Mouse (Mus musculus): ENCODE data around the gene Mertk. TPM values are rescaled to one million over a fixed set of nuclear protein-coding genes. Genes with fewer than 3 reads are reported as not detected.

Gene Mertk
- polyA plus RNA-seq, 1 experiment = 3.3 TPM

DNA sequence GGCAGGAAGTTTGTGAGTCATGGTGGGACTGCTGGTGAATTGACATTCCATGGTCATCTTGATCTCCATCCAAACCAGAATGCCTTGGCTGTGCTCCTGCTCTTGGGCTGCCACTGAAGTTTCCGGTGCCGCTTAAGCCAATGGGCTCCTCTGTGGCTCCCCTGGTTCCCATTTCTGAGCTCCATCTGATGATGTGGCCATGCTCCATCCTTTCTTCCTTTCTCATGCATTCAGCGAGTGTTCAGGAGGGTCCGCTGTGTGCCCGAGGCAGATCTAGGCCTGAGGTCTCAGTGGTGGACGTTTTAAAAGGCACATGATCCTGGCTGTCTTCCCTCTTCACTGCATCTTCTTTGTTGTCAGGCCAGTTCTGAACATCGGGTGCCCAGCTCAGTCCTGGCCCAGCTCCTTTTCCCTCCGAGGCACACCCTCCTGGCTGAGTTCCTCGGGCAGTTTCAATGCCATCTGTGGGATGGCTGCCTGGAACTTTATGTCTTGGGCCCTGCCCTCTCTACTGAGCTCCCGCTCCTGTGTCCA is 40.0 kb downstream of the Mertk start:
- TF ChIP-seq POLR2A (IDR thresholded peaks at IDR 0.05; ENCODE audit: control insufficient read depth, extremely low read depth, insufficient read depth, low read length, poor library complexity) = no peak
- no peak for TF ChIP-seq CTCF (IDR thresholded peaks at IDR 0.05; ENCODE audit: borderline replicate concordance, control insufficient read depth, extremely low read depth, insufficient read depth, low read length, poor library complexity)
- Histone ChIP-seq H3K27ac (ENCODE audit: control insufficient read depth, insufficient read depth, low read length) (no peak overlapping the region), H3K27me3 (ENCODE audit: control insufficient read depth, insufficient read depth, low read length) (no peaks in the 10 kb centered on the region), H3K4me1 (replicated peaks; ENCODE audit: control insufficient read depth, insufficient read depth, low read length) (no peaks in the 10 kb centered on the region), H3K4me3 (ENCODE audit: control insufficient read depth, insufficient read depth, low read length) (no peak overlapping the region), H3K36me3 (ENCODE audit: control insufficient read depth, insufficient read depth, low read length) (no peaks in the 10 kb centered on the region)
- 87% methylated on average over 10 of the region's 10 CpGs for WGBS
- no peak for DNase-seq

DNA sequence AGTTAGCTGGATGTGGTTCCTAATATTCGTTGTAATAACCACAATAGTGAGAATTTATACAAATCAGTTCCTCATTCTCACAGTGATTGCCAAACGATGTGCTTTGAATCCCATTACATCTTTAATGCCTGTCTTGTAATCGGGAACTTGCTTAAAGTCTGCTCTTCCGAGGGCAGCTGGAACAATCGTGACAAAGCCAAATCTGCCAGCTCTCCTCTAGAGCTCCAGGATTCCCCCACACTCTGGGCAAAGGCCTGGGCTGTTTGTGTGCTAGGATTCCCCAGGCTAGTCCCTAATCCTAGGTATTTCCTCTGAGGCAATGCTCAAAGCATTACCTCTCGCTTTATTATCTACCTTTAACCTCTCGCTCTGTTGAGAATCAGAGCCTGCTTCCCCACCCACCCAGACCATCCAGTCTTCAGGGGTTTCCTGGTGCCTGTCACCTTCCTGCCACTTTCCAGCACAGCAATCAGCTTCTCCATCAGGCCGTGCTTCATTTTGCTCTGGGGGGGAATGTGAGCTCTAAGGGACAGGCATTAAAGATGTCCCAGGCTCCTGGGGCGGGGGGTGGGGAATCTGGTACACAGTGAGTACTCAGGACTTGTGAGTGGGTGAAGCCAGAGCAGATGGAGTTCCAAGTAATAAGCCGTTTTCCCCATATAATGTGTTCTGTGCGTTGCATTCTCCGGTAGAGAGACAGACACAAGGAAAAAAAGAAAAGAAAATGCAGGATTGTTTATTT is 47.3 kb downstream of the Mertk start:
- Histone ChIP-seq H3K36me3 (ENCODE audit: control insufficient read depth, insufficient read depth, low read length) (no peaks in the 10 kb centered on the region), H3K4me1 (replicated peaks; ENCODE audit: control insufficient read depth, insufficient read depth, low read length) (no peaks in the 10 kb centered on the region; the same call in 1 of the 2 replicates), H3K27ac (ENCODE audit: control insufficient read depth, insufficient read depth, low read length) (no peak overlapping the region; the same call in 1 of the 2 replicates), H3K4me3 (ENCODE audit: control insufficient read depth, insufficient read depth, low read length) (no peak overlapping the region), H3K27me3 (ENCODE audit: control insufficient read depth, insufficient read depth, low read length) (no peaks in the 10 kb centered on the region)
- TF ChIP-seq POLR2A (IDR thresholded peaks at IDR 0.05; ENCODE audit: control insufficient read depth, extremely low read depth, insufficient read depth, low read length, poor library complexity) = no peak
- no peak for TF ChIP-seq CTCF (IDR thresholded peaks at IDR 0.05; ENCODE audit: borderline replicate concordance, control insufficient read depth, extremely low read depth, insufficient read depth, low read length, poor library complexity)
- DNase-seq = no peak
- WGBS = 79% methylated on average over 12 of the region's 12 CpGs

DNA sequence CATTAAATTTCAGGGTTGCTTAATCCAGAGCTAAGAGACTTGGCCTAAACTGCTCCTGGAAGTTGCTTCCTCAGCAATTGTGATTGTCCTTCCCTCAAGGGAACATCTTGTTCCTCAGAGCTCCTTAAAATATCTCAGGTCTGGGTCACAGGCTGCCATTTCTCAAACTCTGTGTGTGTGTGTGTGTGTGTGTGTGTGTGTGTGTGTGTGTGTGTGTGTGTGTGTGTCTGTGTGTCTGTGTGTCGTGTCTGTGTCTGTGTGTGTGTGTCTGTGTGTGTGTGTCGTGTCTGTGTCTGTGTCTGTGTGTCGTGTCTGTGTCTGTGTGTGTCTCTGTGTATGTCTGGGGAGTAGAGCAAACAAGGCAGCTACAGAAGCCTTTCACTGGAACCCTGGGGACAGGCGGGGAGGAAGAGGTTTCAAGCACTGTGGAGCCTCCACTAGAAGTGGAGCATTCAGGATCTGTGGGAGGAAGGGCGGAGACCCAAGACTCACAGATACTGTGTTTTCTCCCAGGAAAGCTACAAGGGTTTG is 47.9 kb downstream of the Mertk start:
- TF ChIP-seq POLR2A (IDR thresholded peaks at IDR 0.05; ENCODE audit: control insufficient read depth, extremely low read depth, insufficient read depth, low read length, poor library complexity) = no peak
- no peak for TF ChIP-seq CTCF (IDR thresholded peaks at IDR 0.05; ENCODE audit: borderline replicate concordance, control insufficient read depth, extremely low read depth, insufficient read depth, low read length, poor library complexity)
- WGBS = 90% methylated on average over 4 of the region's 5 CpGs
- DNase-seq = no peak
- no peaks in the 10 kb centered on the region for H3K27me3 ChIP-seq (ENCODE audit: control insufficient read depth, insufficient read depth, low read length)
- H3K27ac ChIP-seq (ENCODE audit: control insufficient read depth, insufficient read depth, low read length) = no peak overlapping the region
- no peak overlapping the region for H3K4me3 ChIP-seq (ENCODE audit: control insufficient read depth, insufficient read depth, low read length)
- no peaks in the 10 kb centered on the region; the same call in 1 of the 2 replicates for H3K4me1 ChIP-seq (replicated peaks; ENCODE audit: control insufficient read depth, insufficient read depth, low read length)
- no peaks in the 10 kb centered on the region for H3K36me3 ChIP-seq (ENCODE audit: control insufficient read depth, insufficient read depth, low read length)

DNA sequence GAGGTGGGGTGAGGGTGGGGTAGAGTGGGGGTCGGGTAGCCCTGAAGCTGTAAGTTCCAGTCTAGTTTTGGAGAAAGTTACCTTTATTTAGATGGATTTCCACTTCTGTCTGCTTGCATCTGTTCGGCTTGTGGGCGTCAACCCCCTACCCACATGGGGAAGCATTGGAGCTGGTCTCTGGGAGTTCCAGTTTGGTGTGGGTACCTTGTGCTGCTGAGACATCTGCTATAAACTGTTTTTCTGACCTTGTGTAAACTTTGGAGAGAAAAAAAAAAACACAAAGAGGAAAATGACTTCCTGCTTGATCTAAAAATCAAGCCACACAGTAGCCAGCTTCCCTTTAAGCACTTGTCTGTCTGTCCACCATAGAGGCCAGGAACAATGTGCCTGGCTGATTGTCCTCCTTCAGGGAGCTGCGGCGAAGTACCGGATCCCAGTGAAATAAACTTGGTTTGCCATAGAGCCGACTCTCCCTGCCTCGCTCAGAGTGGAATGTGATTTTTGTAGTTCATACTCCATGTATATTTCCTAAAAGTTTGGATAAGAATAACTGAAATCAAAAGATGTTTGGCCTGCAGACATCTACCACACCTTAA is 48.8 kb downstream of the Mertk start:
- Histone ChIP-seq H3K36me3 (ENCODE audit: control insufficient read depth, insufficient read depth, low read length) (no peaks in the 10 kb centered on the region), H3K4me3 (ENCODE audit: control insufficient read depth, insufficient read depth, low read length) (no peak overlapping the region), H3K27ac (ENCODE audit: control insufficient read depth, insufficient read depth, low read length) (no peak overlapping the region), H3K4me1 (replicated peaks; ENCODE audit: control insufficient read depth, insufficient read depth, low read length) (no peaks in the 10 kb centered on the region; the same call in 1 of the 2 replicates), H3K27me3 (ENCODE audit: control insufficient read depth, insufficient read depth, low read length) (no peaks in the 10 kb centered on the region)
- 55% methylated on average over 8 of the region's 8 CpGs for WGBS
- no peak for DNase-seq
- TF ChIP-seq CTCF (IDR thresholded peaks at IDR 0.05; ENCODE audit: borderline replicate concordance, control insufficient read depth, extremely low read depth, insufficient read depth, low read length, poor library complexity) (no peak), POLR2A (IDR thresholded peaks at IDR 0.05; ENCODE audit: control insufficient read depth, extremely low read depth, insufficient read depth, low read length, poor library complexity) (no peak)

DNA sequence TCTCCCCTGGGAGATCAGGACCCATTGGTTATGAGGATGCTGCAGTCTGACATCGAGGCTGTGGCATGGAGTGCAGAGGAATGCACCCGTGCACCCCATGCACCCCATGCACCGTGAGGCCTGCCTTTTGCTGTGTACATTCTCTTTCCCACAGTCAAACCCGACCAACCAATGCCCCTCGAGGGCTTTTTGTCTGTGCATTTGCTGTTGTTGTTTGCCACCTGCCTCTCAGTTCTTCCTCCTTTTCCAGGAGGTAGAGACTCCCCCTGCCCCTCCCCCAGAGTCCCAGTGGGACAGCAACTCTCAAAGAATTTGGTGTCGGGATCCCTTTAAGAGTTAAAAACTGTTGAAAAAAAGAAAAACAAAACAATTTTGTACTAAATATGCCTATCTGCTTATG is 49.4 kb downstream of the Mertk start:
- Histone ChIP-seq H3K4me3 (ENCODE audit: control insufficient read depth, insufficient read depth, low read length) (no peak overlapping the region), H3K27ac (ENCODE audit: control insufficient read depth, insufficient read depth, low read length) (no peak overlapping the region), H3K36me3 (ENCODE audit: control insufficient read depth, insufficient read depth, low read length) (no peaks in the 10 kb centered on the region), H3K4me1 (replicated peaks; ENCODE audit: control insufficient read depth, insufficient read depth, low read length) (no peaks in the 10 kb centered on the region; the same call in 1 of the 2 replicates), H3K27me3 (ENCODE audit: control insufficient read depth, insufficient read depth, low read length) (no peaks in the 10 kb centered on the region)
- DNase-seq = no peak
- WGBS = 70% methylated on average over 6 of the region's 6 CpGs
- TF ChIP-seq CTCF (IDR thresholded peaks at IDR 0.05; ENCODE audit: borderline replicate concordance, control insufficient read depth, extremely low read depth, insufficient read depth, low read length, poor library complexity) (no peak), POLR2A (IDR thresholded peaks at IDR 0.05; ENCODE audit: control insufficient read depth, extremely low read depth, insufficient read depth, low read length, poor library complexity) (no peak)

DNA sequence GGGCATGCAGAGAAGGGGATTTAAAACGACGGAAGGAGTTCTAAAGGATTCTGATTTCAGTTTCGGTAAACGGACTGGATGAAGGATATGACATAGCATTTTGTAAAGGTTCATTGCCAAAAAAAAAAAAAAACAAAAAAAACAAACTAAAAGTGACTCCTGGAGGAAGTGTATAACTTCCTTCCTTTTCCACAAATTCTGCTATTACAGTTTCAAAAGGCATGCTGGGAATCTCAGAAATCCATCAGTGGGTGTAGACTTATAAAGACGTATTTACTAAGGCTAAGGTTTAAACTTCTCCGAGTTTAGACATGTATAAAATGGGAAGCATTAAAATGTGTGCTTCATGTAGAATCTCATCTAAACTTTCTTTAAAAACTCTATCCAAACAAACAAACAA is 52.3 kb downstream of the Mertk start:
- H3K27me3 ChIP-seq (ENCODE audit: control insufficient read depth, insufficient read depth, low read length) = no peaks in the 10 kb centered on the region

More for the DNA sequence above, 52.3 kb downstream of the Mertk start:
- no peak for DNase-seq
- H3K36me3 ChIP-seq (ENCODE audit: control insufficient read depth, insufficient read depth, low read length) = no peaks in the 10 kb centered on the region
- no peak overlapping the region for H3K4me3 ChIP-seq (ENCODE audit: control insufficient read depth, insufficient read depth, low read length)
- H3K27ac ChIP-seq (ENCODE audit: control insufficient read depth, insufficient read depth, low read length) = no peak overlapping the region
- WGBS = 29% methylated on average over 6 of the region's 6 CpGs
- no peak for TF ChIP-seq POLR2A (IDR thresholded peaks at IDR 0.05; ENCODE audit: control insufficient read depth, extremely low read depth, insufficient read depth, low read length, poor library complexity)
- TF ChIP-seq CTCF (IDR thresholded peaks at IDR 0.05; ENCODE audit: borderline replicate concordance, control insufficient read depth, extremely low read depth, insufficient read depth, low read length, poor library complexity) = no peak
- no peaks in the 10 kb centered on the region; the same call in 1 of the 2 replicates for H3K4me1 ChIP-seq (replicated peaks; ENCODE audit: control insufficient read depth, insufficient read depth, low read length)

Data from thymus, adult 2 months (tissue).